Mouse (Mus musculus) gastrocnemius, postnatal 36 days (tissue): Measurements from ENCODE around the gene Gm6904. TPM values are rescaled to one million over a fixed set of nuclear protein-coding genes. Genes with fewer than 3 reads are reported as not detected.

Source experiments
- total RNA-seq, 2 experiments: library from RNA; stranded (reverse); gene quantifications; 2 replicates each; pipeline ENCODE4 v1.2.3; 2021

Gm6904 gene
- total RNA-seq, 2 experiments from 2014 or later = not detected

Other genes with a start within 250 kb of the Gm6904 start
- gene 1700129C05Rik, start 117.3 kb downstream of the Gm6904 start, total RNA-seq = not detected
- not detected for gene Gm5142, start 81.5 kb downstream of the Gm6904 start, total RNA-seq
- 10 to 100 TPM in 1 of 2 experiments, 1 to 10 TPM in 1; 9.1 to 11.4 TPM for gene Rcbtb1, start 59.0 kb downstream of the Gm6904 start, total RNA-seq
- gene Phf11a, start 37.3 kb upstream of the Gm6904 start, total RNA-seq = not detected
- gene Phf11b, start 81.1 kb upstream of the Gm6904 start, total RNA-seq = under 1 TPM in 1 of 2 experiments, not detected in 1; 0.22 TPM
- 1 to 10 TPM; 1.7 to 1.9 TPM for gene Phf11d, start 105.3 kb upstream of the Gm6904 start, total RNA-seq
- under 1 TPM; 0.36 to 0.37 TPM for gene Phf11c, start 135.2 kb upstream of the Gm6904 start, total RNA-seq
- gene Setdb2, start 180.7 kb upstream of the Gm6904 start, total RNA-seq = 1 to 10 TPM; 3.8 to 3.9 TPM
- gene Cab39l, start 180.8 kb upstream of the Gm6904 start, total RNA-seq = 10 to 100 TPM; 13.6 to 18.5 TPM